Mouse (Mus musculus) hematopoietic multipotent progenitor cell, adult 10-12 weeks (in vitro differentiated cells): Measurements from ENCODE around the gene Anapc16. TPM values are rescaled to one million over a fixed set of nuclear protein-coding genes. Genes with fewer than 3 reads are reported as not detected.

Source experiments
- polyA plus RNA-seq: library from polyadenylated mRNA; stranded (reverse); fragments of >175 nt; gene quantifications from 2 replicates; pipeline ENCODE4 v1.2.3, GENCODE M21; 2012; ENCODE audit warnings: low replicate concordance

Gene Anapc16
- 37.0 and 80.3 TPM in 2 replicates for polyA plus RNA-seq

DNA sequence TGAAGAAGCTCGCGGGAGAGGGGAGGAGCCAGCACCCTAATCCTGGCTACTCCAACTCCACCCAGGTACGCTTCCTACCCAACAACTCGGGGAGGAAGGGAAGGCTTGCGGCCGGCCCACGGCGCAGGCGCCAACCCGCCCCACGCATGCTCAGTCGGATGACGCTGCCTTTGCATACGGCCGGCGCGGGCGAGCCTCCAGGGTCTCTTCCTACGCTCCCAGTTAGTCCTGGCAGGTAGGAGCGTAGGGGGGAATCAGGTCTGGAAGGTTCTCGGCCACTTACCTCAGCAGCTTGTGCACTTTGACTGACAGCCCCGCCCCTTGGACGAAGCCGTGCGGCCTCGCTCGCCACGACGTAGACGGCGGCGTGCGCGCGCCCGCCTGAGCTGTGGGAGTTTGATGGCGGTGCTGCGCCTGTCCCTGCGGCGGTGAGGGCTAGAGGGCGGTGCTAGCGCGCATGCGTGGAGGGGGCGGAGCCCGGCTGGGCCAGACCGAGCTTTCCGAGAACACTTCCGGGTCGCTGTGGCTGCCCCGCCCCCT is at the start of gene Anapc16, which contains the start of gene Ascc1:
Gene Anapc16 (minus strand): TSS at position 463 of the 540 bp plus-strand sequence.
Gene Ascc1 (plus strand): TSS at position 133 of the 540 bp plus-strand sequence.

GRCm38 (mm10) chr10:59951211-59952151 is 51.5 kb downstream of the Anapc16 start, which contains the start of gene Ddit4:
Gene Ddit4, minus strand, starts transcription at chr10:59951834.

Other genes with a start within 250 kb of the Anapc16 start
- gene Dnajb12, start 123.6 kb downstream of the Anapc16 start, polyA plus RNA-seq: 52.1 and 54.6 TPM in 2 replicates
- gene Ddit4, start 51.3 kb downstream of the Anapc16 start, polyA plus RNA-seq: 49.2 and 61.1 TPM in 2 replicates
- 19.7 and 36.6 TPM in 2 replicates for gene Ascc1, start 330 bp downstream of the Anapc16 start, polyA plus RNA-seq
- gene Spock2, start 103.1 kb upstream of the Anapc16 start, polyA plus RNA-seq: 2.5 and 3.6 TPM in 2 replicates
- gene Chst3, start 216.1 kb upstream of the Anapc16 start, polyA plus RNA-seq: 125 and 176 TPM in 2 replicates